Mouse (Mus musculus) urinary bladder, postnatal 14 days (tissue): ENCODE data around the gene Pced1a.
"Not testable (repeated sequence)": the region's sequence is repeated elsewhere in the genome, so short reads cannot be mapped to it uniquely, and the experiment has no call there.

Source experiments
- DNase-seq: peaks from one replicate; pipeline ENCODE4 v3.0.0; 2021; ENCODE audit warnings: low spot score

Pced1a gene

DNA sequence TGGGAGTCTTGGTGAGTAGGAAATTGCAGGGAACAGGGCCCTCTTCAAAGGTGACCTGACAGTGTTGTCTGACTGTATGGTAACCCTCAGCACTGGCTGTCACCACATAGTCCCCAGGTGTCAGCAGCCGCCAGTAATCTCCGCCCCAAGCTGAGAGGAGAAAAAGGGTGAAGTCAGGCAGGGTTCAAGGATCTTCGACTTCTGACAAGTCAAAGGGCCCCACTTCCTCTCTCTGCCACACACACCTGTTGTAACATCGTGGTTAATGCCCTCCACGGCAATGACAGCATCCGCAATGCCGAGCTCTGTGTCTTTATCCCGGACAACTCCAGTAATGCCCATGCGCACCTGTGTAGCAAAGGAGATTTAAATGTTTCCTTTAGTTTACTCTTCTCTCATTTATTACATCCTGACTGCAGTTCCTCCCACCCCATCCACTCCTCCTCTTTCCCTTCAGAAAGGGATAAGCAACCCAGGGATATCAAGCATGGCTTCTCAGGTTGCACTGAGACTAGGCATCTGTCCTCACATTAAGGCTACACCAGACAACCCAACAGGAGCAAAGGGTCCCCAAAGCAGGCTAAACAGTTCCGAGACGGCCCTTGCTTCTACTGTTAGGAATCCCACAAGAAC, 33.4 kb downstream of the Pced1a start:
- no peak for DNase-seq

DNA sequence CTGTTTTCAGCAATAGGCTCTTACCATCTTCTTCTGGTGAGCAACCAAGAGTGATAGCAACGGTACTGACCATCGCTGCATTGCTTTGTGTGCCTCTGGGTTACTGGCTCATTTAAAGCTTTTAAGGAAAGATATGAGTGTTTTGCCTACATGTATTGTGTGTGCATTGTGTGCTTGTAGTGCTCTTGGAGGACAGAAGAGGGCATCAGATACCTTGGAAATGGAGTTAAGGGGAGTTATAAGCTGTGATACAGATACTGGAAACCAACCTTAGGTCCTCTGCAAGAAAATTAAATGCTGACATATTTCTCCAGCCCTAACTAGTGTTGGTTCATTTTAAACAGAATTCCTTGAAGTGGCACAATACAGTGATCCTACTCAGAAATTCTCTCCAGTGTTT, 35.7 kb downstream of the Pced1a start:
- DNase-seq = no peak

GRCm38 (mm10) chr2:130386212-130386611, 38.3 kb downstream of the Pced1a start:
- DNase-seq = no peak

DNA sequence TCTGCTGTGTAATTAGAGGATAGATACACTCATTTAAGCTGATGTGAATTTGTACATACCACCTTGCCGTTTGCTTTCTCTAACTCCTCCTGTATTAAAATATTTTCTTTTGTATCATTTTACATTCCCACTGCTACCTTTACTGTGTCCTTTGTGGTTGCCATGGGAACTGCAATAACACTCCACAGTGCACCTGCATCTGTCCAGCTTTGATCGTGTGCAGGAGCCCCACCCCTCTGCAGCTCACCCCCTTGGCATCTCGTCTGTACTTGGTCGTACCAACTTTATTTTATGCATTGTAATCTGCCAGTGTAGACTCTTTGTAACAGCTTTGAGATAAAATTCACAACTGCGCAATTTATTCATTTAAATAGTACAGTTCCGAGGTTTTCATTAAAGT, 40.6 kb downstream of the Pced1a start:
- no peak for DNase-seq

GRCm38 (mm10) chr2:130383205-130383604, 41.3 kb downstream of the Pced1a start:
- no peak for DNase-seq

DNA sequence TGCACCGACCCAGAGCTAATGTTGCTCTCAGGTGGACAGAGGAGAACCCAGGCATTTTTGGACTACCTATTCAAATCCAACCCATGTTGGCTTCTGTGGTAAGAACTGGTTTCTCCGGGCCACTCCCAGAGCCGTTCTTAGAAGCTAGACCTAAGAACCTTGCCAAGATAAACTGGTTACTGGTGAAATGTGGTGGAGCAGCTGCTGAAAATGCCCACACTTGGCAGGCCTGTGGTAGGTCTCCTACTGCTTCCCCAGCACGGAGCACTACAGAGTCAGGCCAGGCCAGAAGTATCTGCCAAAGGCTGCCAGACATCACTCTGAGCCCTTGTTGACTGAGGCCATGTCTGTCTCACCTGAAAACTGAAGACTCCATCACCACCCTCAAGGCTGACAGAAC, 49.5 kb downstream of the Pced1a start:
- no peak for DNase-seq

- DNase-seq = not testable (repeated sequence)
These were observed 51.5 kb downstream of the Pced1a start for GRCm38 (mm10) chr2:130373026-130373425.

- no peak for DNase-seq
These were observed 57.1 kb downstream of the Pced1a start for GRCm38 (mm10) chr2:130367386-130367785.
